Comparison of ENCODE assay signal across 9 mouse cellular contexts in genomic region chr8:70869601-70870041, GRCm38 (mm10). TPM values are rescaled to one million over a fixed set of nuclear protein-coding genes. Genes with fewer than 3 reads are reported as not detected.
A peak's percentile ranks its signal among the peaks of the same experiment; 100 is the strongest.
DNase-seq lines count a peak whose midpoint lies in the region; ATAC-seq and TF ChIP-seq lines count a peak whose summit lies in the region.
"Had no signal": no experiment of that assay in that cellular context is flagged by ENCODE, and none has a peak within 500 bp of the region (broad histone marks: within the 10 kb centered on the region; RNA-seq: fewer than 3 reads in every experiment).

No protein-coding gene starts in this region.

- peak overlapping the region; percentile 37 for H3K4me2 ChIP-seq in forebrain, embryonic 13.5 days
- H3K4me2 ChIP-seq in lung, embryonic 16.5 days (ENCODE audit: low read depth, low read length) = no peak overlapping the region

- peaks cover 52% of the 10 kb centered on the region for H3K36me3 ChIP-seq in G1E (replicated peaks)
- peaks cover 12% of the 10 kb centered on the region for H3K36me3 ChIP-seq in forebrain, embryonic 13.5 days (ENCODE audit: poor library complexity, severe bottlenecking)
- H3K36me3 ChIP-seq in lung, embryonic 16.5 days (ENCODE audit: control insufficient read depth, insufficient read depth, low read length) = no peaks in the 10 kb centered on the region; the same call in 1 of the 2 replicates
- H3K36me3 ChIP-seq in thymus, adult 2 months (ENCODE audit: control insufficient read depth, insufficient read depth, low read length) = no peaks in the 10 kb centered on the region
- H3K36me3 ChIP-seq: heart, embryonic 15.5 days had no signal

- peak; percentile 81 for TF ChIP-seq CTCF in G1E (IDR thresholded peaks at IDR 0.05; ENCODE audit: low read depth, low read length)
- peak; percentile 87 for TF ChIP-seq CTCF in thymus, adult 2 months (IDR thresholded peaks at IDR 0.05; ENCODE audit: borderline replicate concordance, control insufficient read depth, extremely low read depth, insufficient read depth, low read length, poor library complexity)

- WGBS in forebrain, embryonic 13.5 days = 49% methylated on average over 16 of the region's 16 CpGs
- WGBS in lung, embryonic 16.5 days = 43% methylated on average over 16 of the region's 16 CpGs
- WGBS in thymus, adult 2 months = 61% methylated on average over 16 of the region's 16 CpGs

- no peak for TF ChIP-seq POLR2A in thymus, adult 2 months (IDR thresholded peaks at IDR 0.05; ENCODE audit: control insufficient read depth, extremely low read depth, insufficient read depth, low read length, poor library complexity)

- H3K9me3 ChIP-seq in G1E (replicated peaks) = no peaks in the 10 kb centered on the region
- H3K9me3 ChIP-seq in forebrain, embryonic 13.5 days (replicated peaks) = no peaks in the 10 kb centered on the region
- H3K9me3 ChIP-seq in lung, embryonic 16.5 days (ENCODE audit: control insufficient read depth, low read length) = no peaks in the 10 kb centered on the region
- H3K9me3 ChIP-seq: heart, embryonic 15.5 days had no signal

- peaks cover 68% of the 10 kb centered on the region for H3K4me1 ChIP-seq in G1E (ENCODE audit: insufficient read depth, low read depth, low read length)
- peaks cover 52% of the 10 kb centered on the region for H3K4me1 ChIP-seq in forebrain, embryonic 13.5 days
- peaks cover 14% of the 10 kb centered on the region for H3K4me1 ChIP-seq in lung, embryonic 16.5 days (replicated peaks; ENCODE audit: control insufficient read depth, insufficient read depth, low read length)
- peaks cover 32% of the 10 kb centered on the region for H3K4me1 ChIP-seq in thymus, adult 2 months (replicated peaks; ENCODE audit: control insufficient read depth, insufficient read depth, low read length)

- H3K4me3 ChIP-seq in G1E (ENCODE audit: low read depth, low read length) = no peak overlapping the region
- H3K4me3 ChIP-seq in forebrain, embryonic 13.5 days = no peak overlapping the region
- H3K4me3 ChIP-seq in lung, embryonic 16.5 days (ENCODE audit: low read length) = no peak overlapping the region
- H3K4me3 ChIP-seq in thymus, adult 2 months (ENCODE audit: control insufficient read depth, insufficient read depth, low read length) = no peak overlapping the region

- DNase-seq in G1E (ENCODE audit: low spot score) = peak; percentile 72
- DNase-seq in c-Kit-positive CD71-positive TER-119-positive erythroid progenitor cells, embryonic 14.5 days (ENCODE audit: low spot score) = peak; percentile 68
- peak; percentile 85 for DNase-seq in heart, postnatal 4 days
- peak; percentile 66 to 79 for DNase-seq in layer of hippocampus, adult 8-10 months (ENCODE audit: low spot score in 2 of 2)
- DNase-seq in thymus, adult 2 months = peak; percentile 75

- ATAC-seq in G1E (ENCODE audit: extremely low read depth, insufficient number of reproducible peaks, low FRiP score, poor library complexity, severe bottlenecking) = no peak
- ATAC-seq in forebrain, embryonic 13.5 days = 0 out of 2 replicates have a peak, but pooled peaks have one; percentile 13
- 0 out of 2 replicates have a peak, but pooled peaks have one; percentile 11 for ATAC-seq in lung, embryonic 16.5 days (ENCODE audit: low read depth)
- ATAC-seq in neutrophil, adult 5-6 weeks (ENCODE audit: extremely low read depth, insufficient number of reproducible peaks, low FRiP score, poor library complexity, severe bottlenecking) = peak; percentile 40; the same call in 1 of the 2 replicates

- H3K9ac ChIP-seq in forebrain, embryonic 13.5 days = peak overlapping the region; percentile 55; the same call in 1 of the 2 replicates
- no peak overlapping the region for H3K9ac ChIP-seq in lung, embryonic 16.5 days (ENCODE audit: low read length)

- peak overlapping the region; percentile 77; the same call in 1 of the 2 replicates for H3K27ac ChIP-seq in forebrain, embryonic 13.5 days
- no peak overlapping the region for H3K27ac ChIP-seq in lung, embryonic 16.5 days (ENCODE audit: low read length)
- no peak overlapping the region for H3K27ac ChIP-seq in thymus, adult 2 months (ENCODE audit: control insufficient read depth, insufficient read depth, low read length)
- H3K27ac ChIP-seq: heart, embryonic 15.5 days had no signal

- peaks cover 4% of the 10 kb centered on the region for H3K27me3 ChIP-seq in G1E (ENCODE audit: insufficient read depth, low read length)
- no peaks in the 10 kb centered on the region for H3K27me3 ChIP-seq in forebrain, embryonic 13.5 days
- H3K27me3 ChIP-seq in lung, embryonic 16.5 days (ENCODE audit: control insufficient read depth, insufficient read depth, low read depth, low read length) = peaks cover under 1% of the 10 kb centered on the region; the same call in 1 of the 2 replicates
- peaks cover 4% of the 10 kb centered on the region; the same call in 1 of the 2 replicates for H3K27me3 ChIP-seq in thymus, adult 2 months (ENCODE audit: control insufficient read depth, insufficient read depth, low read length)

RNA-seq across cellular contexts. Expression of gene Ccdc124, which starts 4.1 kb away (rescaled TPM):
- total RNA-seq in G1E (2014; fragmentation: Nextera tagmentation) (17.0 and 18.9 TPM in 2 replicates), G1E (2017) (16.1 and 16.7 TPM in 2 replicates)
- polyA plus RNA-seq in G1E (2012) = 171 and 172 TPM in 2 replicates
- polyA plus RNA-seq in forebrain, embryonic 13.5 days (2015; fragmentation: Nextera tagmentation; extraction: Ambion mirVana) = 169 and 179 TPM in 2 replicates
- total RNA-seq in heart, postnatal 4 days (2021) = 10 to 100 TPM; 42.6 to 46.2 TPM
- total RNA-seq in layer of hippocampus, adult 8-10 months (2022) = 10 to 100 TPM; 69.8 to 87.9 (median 78.7) TPM
- polyA plus RNA-seq in lung, embryonic 16.5 days (2015; fragmentation: Nextera tagmentation; extraction: Ambion mirVana) = 99.2 and 106 TPM in 2 replicates
- total RNA-seq in neutrophil, adult 5-6 weeks (2017) = 20.0 and 26.8 TPM in 2 replicates
- 51.8 and 53.4 TPM in 2 replicates for polyA plus RNA-seq in thymus, adult 2 months (2012; rRNA removed)

RNA-seq across cellular contexts. Expression of gene Kcnn1, which starts 6.6 kb away (rescaled TPM):
- total RNA-seq in G1E (2014; fragmentation: Nextera tagmentation) (not detected in 2 replicates), G1E (2017) (0.12 and 0.22 TPM in 2 replicates)
- 0.02 and 0.03 TPM in 2 replicates for polyA plus RNA-seq in G1E (2012)
- 11.2 and 13.5 TPM in 2 replicates for polyA plus RNA-seq in forebrain, embryonic 13.5 days (2015; fragmentation: Nextera tagmentation; extraction: Ambion mirVana)
- 1 to 10 TPM; 2.5 to 3.0 TPM for total RNA-seq in heart, postnatal 4 days (2021)
- 10 to 100 TPM; 16.5 to 20.0 (median 16.6) TPM for total RNA-seq in layer of hippocampus, adult 8-10 months (2022)
- 0.40 and 0.99 TPM in 2 replicates for polyA plus RNA-seq in lung, embryonic 16.5 days (2015; fragmentation: Nextera tagmentation; extraction: Ambion mirVana)
- not detected in 2 replicates for total RNA-seq in neutrophil, adult 5-6 weeks (2017)
- polyA plus RNA-seq in thymus, adult 2 months (2012; rRNA removed) = 4.2 and 6.4 TPM in 2 replicates

RNA-seq across cellular contexts. Expression of gene Slc5a5, which starts 22.9 kb away (rescaled TPM):
- total RNA-seq in G1E (2014; fragmentation: Nextera tagmentation) (not detected in 2 replicates), G1E (2017) (0.06 TPM in 1 of 2 replicates, not detected in the other)
- 0.26 and 0.28 TPM in 2 replicates for polyA plus RNA-seq in G1E (2012)
- 0.50 and 0.67 TPM in 2 replicates for polyA plus RNA-seq in forebrain, embryonic 13.5 days (2015; fragmentation: Nextera tagmentation; extraction: Ambion mirVana)
- total RNA-seq in heart, postnatal 4 days (2021) = under 1 TPM in 1 of 2 experiments, not detected in 1; 0.11 TPM
- total RNA-seq in layer of hippocampus, adult 8-10 months (2022) = 10 to 100 TPM; 10.5 to 12.3 (median 11.0) TPM
- polyA plus RNA-seq in lung, embryonic 16.5 days (2015; fragmentation: Nextera tagmentation; extraction: Ambion mirVana) = 0.13 and 0.16 TPM in 2 replicates
- not detected in 2 replicates for total RNA-seq in neutrophil, adult 5-6 weeks (2017)
- 0.80 and 1.4 TPM in 2 replicates for polyA plus RNA-seq in thymus, adult 2 months (2012; rRNA removed)

RNA-seq across cellular contexts. Expression of gene Rpl18a, which starts 27.6 kb away (rescaled TPM):
- 12,197 and 12,967 TPM in 2 replicates for total RNA-seq in G1E (2014; fragmentation: Nextera tagmentation)
- 1,575 and 1,810 TPM in 2 replicates for total RNA-seq in G1E (2017)
- 3,365 and 5,482 TPM in 2 replicates for polyA plus RNA-seq in G1E (2012)
- polyA plus RNA-seq in forebrain, embryonic 13.5 days (2015; fragmentation: Nextera tagmentation; extraction: Ambion mirVana) = 3,255 and 3,517 TPM in 2 replicates
- 1,000 to 10,000 TPM; 1,266 to 1,294 TPM for total RNA-seq in heart, postnatal 4 days (2021)
- total RNA-seq in layer of hippocampus, adult 8-10 months (2022) = 100 to 1,000 TPM; 619 to 893 (median 714) TPM
- 5,017 and 5,100 TPM in 2 replicates for polyA plus RNA-seq in lung, embryonic 16.5 days (2015; fragmentation: Nextera tagmentation; extraction: Ambion mirVana)
- total RNA-seq in neutrophil, adult 5-6 weeks (2017) = 1,826 and 2,087 TPM in 2 replicates
- polyA plus RNA-seq in thymus, adult 2 months (2012; rRNA removed) = 7,420 and 8,337 TPM in 2 replicates

RNA-seq across cellular contexts. Expression of gene Arrdc2, which starts 30.1 kb away (rescaled TPM):
- total RNA-seq in G1E (2014; fragmentation: Nextera tagmentation) (7.4 and 19.6 TPM in 2 replicates), G1E (2017) (12.3 and 15.0 TPM in 2 replicates)
- 78.9 and 92.7 TPM in 2 replicates for polyA plus RNA-seq in G1E (2012)
- 5.6 and 5.7 TPM in 2 replicates for polyA plus RNA-seq in forebrain, embryonic 13.5 days (2015; fragmentation: Nextera tagmentation; extraction: Ambion mirVana)
- total RNA-seq in heart, postnatal 4 days (2021) = 1 to 10 TPM; 5.1 to 7.5 TPM
- total RNA-seq in layer of hippocampus, adult 8-10 months (2022) = 10 to 100 TPM; 14.8 to 25.8 (median 21.3) TPM
- 4.5 and 5.6 TPM in 2 replicates for polyA plus RNA-seq in lung, embryonic 16.5 days (2015; fragmentation: Nextera tagmentation; extraction: Ambion mirVana)
- total RNA-seq in neutrophil, adult 5-6 weeks (2017) = 20.7 and 24.9 TPM in 2 replicates
- polyA plus RNA-seq in thymus, adult 2 months (2012; rRNA removed) = 75.4 and 77.4 TPM in 2 replicates

Comparison
In these comparisons a context has a peak if more than half of its experiments do, and no peak if none do; other contexts are left out.
1. RNA of gene Kcnn1, which starts 6.6 kb away (total RNA-seq): 16.5 to 20.0 TPM in layer of hippocampus, adult 8-10 months; 2.5 to 3.0 TPM in heart, postnatal 4 days, 0.12 to 0.22 TPM in G1E and not detected in neutrophil, adult 5-6 weeks; every median in the first group is over 4 times any median in the second.
2. RNA of gene Slc5a5, which starts 22.9 kb away (total RNA-seq): 10.5 to 12.3 TPM in layer of hippocampus, adult 8-10 months; 0.11 TPM in heart, postnatal 4 days, 0.06 TPM in G1E and not detected in neutrophil, adult 5-6 weeks; every median in the first group is over 10 times any median in the second.
3. Peak in every context shown above with its lines, with median percentiles within 50 percentile points of each other: DNase-seq.